Mouse (Mus musculus) thymus, postnatal 0 days (tissue): Measurements from ENCODE around the gene Spata31d1d. TPM values are rescaled to one million over a fixed set of nuclear protein-coding genes. Genes with fewer than 3 reads are reported as not detected.

Experiments used
- DNase-seq: peaks from one replicate; pipeline ENCODE4 v3.0.0-alpha.2; 2015; ENCODE audit warnings: low spot score
- polyA plus RNA-seq: library from polyadenylated mRNA; unstranded; fragments of >200 nt; fragmentation: Nextera tagmentation; extraction: Ambion mirVana; gene quantifications from 2 replicates; pipeline ENCODE4 v1.2.1, GENCODE M21; 2015

Gene Spata31d1d
- polyA plus RNA-seq, 1 experiment from 2014 or later = not detected

GRCm38 (mm10) chr13:59679908-59680307, 51.6 kb downstream of the Spata31d1d start:
- no peak for DNase-seq

- DNase-seq = no peak
Measured at GRCm38 (mm10) chr13:59679306-59679705, 52.2 kb downstream of the Spata31d1d start.

- no peak for DNase-seq
Measured at GRCm38 (mm10) chr13:59676316-59677229, 55.0 kb downstream of the Spata31d1d start.

Other genes starting within 250 kb of the Spata31d1d start
- gene Agtpbp1, start 146.5 kb downstream of the Spata31d1d start, polyA plus RNA-seq = 14.9 and 16.3 TPM in 2 replicates
- gene Naa35, start 146.5 kb downstream of the Spata31d1d start, polyA plus RNA-seq = 65.9 and 78.4 TPM in 2 replicates
- gene Golm1, start 55.9 kb downstream of the Spata31d1d start, polyA plus RNA-seq = 3.9 and 4.5 TPM in 2 replicates
- gene 4921517D22Rik, start 37.6 kb downstream of the Spata31d1d start, polyA plus RNA-seq = not detected in 2 replicates
- gene Spata31d1a, start 21.4 kb downstream of the Spata31d1d start, polyA plus RNA-seq = not detected in 2 replicates
- 0.04 TPM in 2 replicates for gene Spata31d1b, start 19.5 kb downstream of the Spata31d1d start, polyA plus RNA-seq
- not detected in 2 replicates for gene 1700014D04Rik, start 15.0 kb upstream of the Spata31d1d start, polyA plus RNA-seq
- 68.9 and 73.8 TPM in 2 replicates for gene Isca1, start 38.1 kb upstream of the Spata31d1d start, polyA plus RNA-seq
- gene Gm49354, start 50.5 kb upstream of the Spata31d1d start, polyA plus RNA-seq = not detected in 2 replicates
- 52.1 and 68.0 TPM in 2 replicates for gene Tut7, start 91.4 kb upstream of the Spata31d1d start, polyA plus RNA-seq